Mouse (Mus musculus): ENCODE results near the gene Gpr176.

The Gpr176 gene

GRCm38 (mm10) chr2:118372901-118373571, at the start of gene Gpr176:
Gpr176 (minus strand) TSS chr2:118373419.
- peak; percentile 66 for DNase-seq

- DNase-seq, result no peak
Measured at GRCm38 (mm10) chr2:118422385-118422784, 49.2 kb upstream of the Gpr176 start.

- no peak for DNase-seq
Measured at GRCm38 (mm10) chr2:118421951-118422350, 48.7 kb upstream of the Gpr176 start.

- no peak for DNase-seq
Measured at GRCm38 (mm10) chr2:118418076-118418475, 44.9 kb upstream of the Gpr176 start.

- DNase-seq, result no peak
Measured at GRCm38 (mm10) chr2:118415601-118416355, 42.6 kb upstream of the Gpr176 start.

- no peak for DNase-seq
Measured at GRCm38 (mm10) chr2:118412821-118413220, 39.6 kb upstream of the Gpr176 start.

- DNase-seq, result no peak
Measured at GRCm38 (mm10) chr2:118408336-118408895, 35.2 kb upstream of the Gpr176 start.

GRCm38 (mm10) chr2:118406811-118407210, 33.6 kb upstream of the Gpr176 start:
- no peak for DNase-seq

GRCm38 (mm10) chr2:118405568-118405967, 32.3 kb upstream of the Gpr176 start:
- DNase-seq, result no peak

- DNase-seq, result peak; percentile 10
Measured at GRCm38 (mm10) chr2:118404336-118404735, 31.1 kb upstream of the Gpr176 start.

GRCm38 (mm10) chr2:118401834-118402727, 28.9 kb upstream of the Gpr176 start:
- DNase-seq, result no peak

- DNase-seq, result no peak
Measured at GRCm38 (mm10) chr2:118399751-118400150, 26.5 kb upstream of the Gpr176 start.

- no peak for DNase-seq
Measured at GRCm38 (mm10) chr2:118391201-118391600, 18.0 kb upstream of the Gpr176 start.

GRCm38 (mm10) chr2:118390072-118390471, 16.9 kb upstream of the Gpr176 start:
- no peak for DNase-seq

- DNase-seq, result no peak
Measured at GRCm38 (mm10) chr2:118389569-118389968, 16.4 kb upstream of the Gpr176 start.

- peak; percentile 100 for DNase-seq
Measured at GRCm38 (mm10) chr2:118388341-118389335, 15.4 kb upstream of the Gpr176 start, which contains the start of gene Eif2ak4. Eif2ak4 (plus strand) TSS chr2:118388618.

- no peak for DNase-seq
Measured at GRCm38 (mm10) chr2:118383387-118383786, 10.2 kb upstream of the Gpr176 start.

- no peak for DNase-seq
Measured at GRCm38 (mm10) chr2:118379756-118380155, 6.5 kb upstream of the Gpr176 start.

GRCm38 (mm10) chr2:118375931-118376330, 2.7 kb upstream of the Gpr176 start:
- DNase-seq, result no peak

GRCm38 (mm10) chr2:118375522-118375921, 2.3 kb upstream of the Gpr176 start:
- DNase-seq, result no peak

- DNase-seq, result peak; percentile 87
Measured at GRCm38 (mm10) chr2:118373572-118374279, 507 bp upstream of the Gpr176 start.

Data from cerebellum, adult 9-10 months (tissue).